Mouse (Mus musculus) R1 (cell line): ENCODE results near the gene Chst15.
A peak's percentile ranks its signal among the peaks of the same experiment; 100 is the strongest.

Source experiments
- DNase-seq: peaks from one replicate; pipeline ENCODE4 v3.0.0-alpha.2; 2018; ENCODE audit warnings: low read depth, low spot score

Gene Chst15

GRCm38 (mm10) chr7:132302508-132303241, 14.4 kb downstream of the Chst15 start:
- DNase-seq: no peak

- no peak for DNase-seq
These were observed 17.3 kb downstream of the Chst15 start for GRCm38 (mm10) chr7:132299661-132300210.

GRCm38 (mm10) chr7:132298412-132298990, 18.5 kb downstream of the Chst15 start:
- no peak for DNase-seq

- DNase-seq: no peak
These were observed 20.2 kb downstream of the Chst15 start for GRCm38 (mm10) chr7:132296661-132297443.

- no peak for DNase-seq
These were observed 20.9 kb downstream of the Chst15 start for GRCm38 (mm10) chr7:132296132-132296531.

GRCm38 (mm10) chr7:132287340-132287664, 29.7 kb downstream of the Chst15 start:
- peak; percentile 8 for DNase-seq

- no peak for DNase-seq
These were observed 30.2 kb downstream of the Chst15 start for GRCm38 (mm10) chr7:132286630-132287339.

- no peak for DNase-seq
These were observed 32.2 kb downstream of the Chst15 start for GRCm38 (mm10) chr7:132284795-132285194.

GRCm38 (mm10) chr7:132284048-132284737, 32.8 kb downstream of the Chst15 start:
- DNase-seq: no peak

GRCm38 (mm10) chr7:132282576-132282975, 34.5 kb downstream of the Chst15 start:
- DNase-seq: no peak

GRCm38 (mm10) chr7:132282161-132282560, 34.9 kb downstream of the Chst15 start:
- no peak for DNase-seq

- no peak for DNase-seq
These were observed 35.3 kb downstream of the Chst15 start for GRCm38 (mm10) chr7:132281753-132282152.

GRCm38 (mm10) chr7:132278658-132279057, 38.4 kb downstream of the Chst15 start:
- DNase-seq: no peak

GRCm38 (mm10) chr7:132276287-132276686, 40.7 kb downstream of the Chst15 start:
- no peak for DNase-seq

- DNase-seq: no peak
These were observed 43.1 kb downstream of the Chst15 start for GRCm38 (mm10) chr7:132273741-132274513.

GRCm38 (mm10) chr7:132272984-132273383, 44.0 kb downstream of the Chst15 start:
- no peak for DNase-seq

GRCm38 (mm10) chr7:132270364-132270763, 46.7 kb downstream of the Chst15 start:
- no peak for DNase-seq

GRCm38 (mm10) chr7:132269661-132270060, 47.4 kb downstream of the Chst15 start:
- DNase-seq: no peak

GRCm38 (mm10) chr7:132267721-132268498, 49.1 kb downstream of the Chst15 start:
- no peak for DNase-seq

GRCm38 (mm10) chr7:132264763-132265162, 52.3 kb downstream of the Chst15 start:
- DNase-seq: peak; percentile 22
